In the genomic region with DNA sequence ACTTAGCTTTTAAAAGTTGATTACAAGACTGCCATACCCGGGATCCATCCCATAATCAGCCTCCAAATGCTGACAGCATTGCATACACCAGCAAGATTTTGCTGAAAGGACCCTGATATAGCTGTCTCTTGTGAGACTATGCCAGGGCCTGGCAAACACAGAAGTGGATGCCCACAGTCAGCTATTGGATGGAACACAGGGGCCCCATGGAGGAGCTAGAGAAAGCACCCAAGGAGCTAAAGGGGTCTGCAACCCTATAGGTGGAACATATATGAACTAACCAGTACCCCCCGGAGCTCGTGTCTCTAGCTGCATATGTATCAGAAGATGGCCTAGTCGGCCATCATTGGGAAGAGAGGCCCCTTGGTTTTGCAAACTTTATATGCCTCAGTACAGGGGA, we compare ENCODE assay signal across 40 mouse cellular contexts. TPM values are rescaled to one million over a fixed set of nuclear protein-coding genes. Genes with fewer than 3 reads are reported as not detected.
"Had no signal": no experiment of that assay in that cellular context is flagged by ENCODE, and none has a peak within 500 bp of the region (broad histone marks: within the 10 kb centered on the region; RNA-seq: fewer than 3 reads in every experiment).

No protein-coding gene starts in this region.

RNA-seq across cellular contexts. Expression of a gene that starts 40.0 kb away (rescaled TPM):
- total RNA-seq: left cerebral cortex, adult 8-10 months; left cerebral cortex, postnatal 10 days; left cerebral cortex, postnatal 14 days; left cerebral cortex, postnatal 25 days; left cerebral cortex, postnatal 36 days; left cerebral cortex, postnatal 4 days; megakaryocyte progenitor cell, adult 5-6 weeks; megakaryocyte, adult 5-6 weeks; megakaryocyte-erythroid progenitor cell, adult 5-6 weeks; midbrain, postnatal 0 days; monocyte, adult 5-6 weeks had no signal
- polyA plus RNA-seq: limb, embryonic 10.5 days; limb, embryonic 11.5 days; limb, embryonic 12.5 days; limb, embryonic 13.5 days; limb, embryonic 14.5 days; limb, embryonic 15.5 days; liver, embryonic 11.5 days; liver, embryonic 12.5 days; liver, embryonic 13.5 days; liver, embryonic 14.5 days; liver, embryonic 15.5 days; liver, embryonic 16.5 days; liver, postnatal 0 days; lung, adult 2 months; lung, embryonic 14.5 days; lung, embryonic 15.5 days; lung, embryonic 16.5 days; lung, postnatal 0 days; macrophage; midbrain, embryonic 10.5 days; midbrain, embryonic 11.5 days; midbrain, embryonic 12.5 days; midbrain, embryonic 13.5 days; midbrain, embryonic 14.5 days; midbrain, embryonic 15.5 days; midbrain, embryonic 16.5 days; midbrain, postnatal 0 days; myocyte; neural tube, embryonic 11.5 days; neural tube, embryonic 12.5 days had no signal
